Mouse (Mus musculus) G1E-ER4 (cell line): ENCODE measurements around the gene Msi1. TPM values are rescaled to one million over a fixed set of nuclear protein-coding genes. Genes with fewer than 3 reads are reported as not detected.

Experiments
- GATA1 ChIP-seq: IDR thresholded peaks from one replicate; pipeline ENCODE4 v1.8.0; 2012; ENCODE audit warnings: low read length, inconsistent platforms
- polyA plus RNA-seq: library from polyadenylated mRNA; stranded (reverse); fragments of >175 nt; gene quantifications from 2 replicates; pipeline ENCODE4 v1.2.3, GENCODE M21; 2012

Gene Msi1
- polyA plus RNA-seq, 1 experiment = 2.4 TPM

GRCm38 (mm10) chr5:115491076-115491475 lies 61.7 kb downstream of the Msi1 start:
- no peak for TF ChIP-seq GATA1

- no peak for TF ChIP-seq GATA1
These were observed 62.4 kb downstream of the Msi1 start for GRCm38 (mm10) chr5:115491771-115492322.

- no peak for TF ChIP-seq GATA1
These were observed 63.4 kb downstream of the Msi1 start for GRCm38 (mm10) chr5:115492711-115493335.

- TF ChIP-seq GATA1 = no peak
These were observed 64.0 kb downstream of the Msi1 start for GRCm38 (mm10) chr5:115493441-115493840.

GRCm38 (mm10) chr5:115497033-115497432 lies 67.6 kb downstream of the Msi1 start:
- TF ChIP-seq GATA1 = no peak

- TF ChIP-seq GATA1 = no peak
These were observed 69.2 kb downstream of the Msi1 start for GRCm38 (mm10) chr5:115498307-115499240.

GRCm38 (mm10) chr5:115500383-115500935 lies 71.1 kb downstream of the Msi1 start:
- TF ChIP-seq GATA1 = no peak

GRCm38 (mm10) chr5:115503035-115503434 lies 73.6 kb downstream of the Msi1 start:
- TF ChIP-seq GATA1 = no peak

Other genes starting within 250 kb of the Msi1 start
- not detected in 2 replicates for gene Cabp1, start 235.2 kb upstream of the Msi1 start, polyA plus RNA-seq
- gene Pop5, start 193.8 kb upstream of the Msi1 start, polyA plus RNA-seq = 24.1 and 32.1 TPM in 2 replicates
- 270 and 383 TPM in 2 replicates for gene Rnf10, start 156.7 kb upstream of the Msi1 start, polyA plus RNA-seq
- gene Coq5, start 149.9 kb upstream of the Msi1 start, polyA plus RNA-seq = 23.8 and 27.3 TPM in 2 replicates
- 399 and 435 TPM in 2 replicates for gene Dynll1, start 128.6 kb upstream of the Msi1 start, polyA plus RNA-seq
- 146 and 183 TPM in 2 replicates for gene Srsf9, start 102.4 kb upstream of the Msi1 start, polyA plus RNA-seq
- gene Gatc, start 88.4 kb upstream of the Msi1 start, polyA plus RNA-seq = 16.0 and 21.8 TPM in 2 replicates
- 3.4 and 10.5 TPM in 2 replicates for gene Triap1, start 88.4 kb upstream of the Msi1 start, polyA plus RNA-seq
- gene Cox6a1, start 80.6 kb upstream of the Msi1 start, polyA plus RNA-seq = 2,043 and 2,441 TPM in 2 replicates
- not detected in 2 replicates for gene Pla2g1b, start 36.7 kb downstream of the Msi1 start, polyA plus RNA-seq
- gene Sirt4, start 55.1 kb downstream of the Msi1 start, polyA plus RNA-seq = 6.3 and 9.5 TPM in 2 replicates
- gene Pxn, start 77.1 kb downstream of the Msi1 start, polyA plus RNA-seq = 44.1 and 45.2 TPM in 2 replicates
- 976 and 1,161 TPM in 2 replicates for gene Rplp0, start 129.9 kb downstream of the Msi1 start, polyA plus RNA-seq
- gene Gcn1l1, start 135.7 kb downstream of the Msi1 start, polyA plus RNA-seq = 110 and 131 TPM in 2 replicates
- gene Rab35, start 202.3 kb downstream of the Msi1 start, polyA plus RNA-seq = 77.6 and 89.0 TPM in 2 replicates